Mouse (Mus musculus) hindbrain, embryonic 16.5 days (tissue): ENCODE measurements around the gene Mff. TPM values are rescaled to one million over a fixed set of nuclear protein-coding genes. Genes with fewer than 3 reads are reported as not detected.

Experiments used
- ATAC-seq: fragments of 200-750 bp; cut with Nextera tagmentation; 2 replicates; pipeline ENCODE4 v1.8.0; 2017; ENCODE audit warnings: moderate TSS enrichment, moderate library complexity
- H3K27ac ChIP-seq: fragments of 300-500 bp; sonication (generic); 2 replicates; pipeline ENCODE4 v1.5.1; 2014; ENCODE audit warnings: low read depth, mild to moderate bottlenecking, control low read depth, low read length, moderate library complexity
- H3K27me3 ChIP-seq: fragments of 300-500 bp; sonication (generic); replicated peaks from 2 replicates; pipeline ENCODE4 v1.6.1; 2014; ENCODE audit warnings: low read length; ENCODE audit not compliant: control insufficient read depth, insufficient read depth
- H3K36me3 ChIP-seq: fragments of 300-500 bp; sonication (generic); 2 replicates; pipeline ENCODE4 v1.6.1; 2014; ENCODE audit warnings: mild to moderate bottlenecking, low read length, moderate library complexity, mixed read lengths; ENCODE audit not compliant: control insufficient read depth, insufficient read depth
- H3K4me1 ChIP-seq: fragments of 300-500 bp; sonication (generic); 2 replicates; pipeline ENCODE4 v1.6.1; 2014; ENCODE audit warnings: low read depth, low read length; ENCODE audit not compliant: control insufficient read depth, insufficient read depth
- H3K4me2 ChIP-seq: fragments of 300-500 bp; sonication (generic); 2 replicates; pipeline ENCODE4 v1.6.1; 2014; ENCODE audit warnings: mild to moderate bottlenecking, low read length, control low read depth, moderate library complexity
- H3K4me3 ChIP-seq: fragments of 300-500 bp; sonication (generic); 2 replicates; pipeline ENCODE4 v1.5.1; 2014; ENCODE audit warnings: mild to moderate bottlenecking, low read length, control low read depth, moderate library complexity
- H3K9ac ChIP-seq: fragments of 300-500 bp; sonication (generic); 2 replicates; pipeline ENCODE4 v1.6.1; 2014; ENCODE audit warnings: low read depth, mild to moderate bottlenecking, control low read depth, low read length, moderate library complexity
- H3K9me3 ChIP-seq: fragments of 300-500 bp; sonication (generic); 2 replicates; pipeline ENCODE4 v1.6.1; 2014; ENCODE audit warnings: mild to moderate bottlenecking, low read length, moderate library complexity; ENCODE audit not compliant: control insufficient read depth
- WGBS: fragments of 180-500 bp; shearing (Covaris S2); extraction: QIAGEN DNeasy Blood & Tissue Kit; methylation state at CpG from one replicate; pipeline ENCODE4 v1.1.7; 2014; 5-methylcytosine and 5-hydroxymethylcytosine counted together
- polyA plus RNA-seq: library from polyadenylated mRNA; unstranded; fragments of >200 nt; fragmentation: Nextera tagmentation; extraction: Ambion mirVana; gene quantifications from 2 replicates; pipeline ENCODE4 v1.2.1, GENCODE M21; 2015

Gene Mff
- 389 and 427 TPM in 2 replicates for polyA plus RNA-seq

DNA sequence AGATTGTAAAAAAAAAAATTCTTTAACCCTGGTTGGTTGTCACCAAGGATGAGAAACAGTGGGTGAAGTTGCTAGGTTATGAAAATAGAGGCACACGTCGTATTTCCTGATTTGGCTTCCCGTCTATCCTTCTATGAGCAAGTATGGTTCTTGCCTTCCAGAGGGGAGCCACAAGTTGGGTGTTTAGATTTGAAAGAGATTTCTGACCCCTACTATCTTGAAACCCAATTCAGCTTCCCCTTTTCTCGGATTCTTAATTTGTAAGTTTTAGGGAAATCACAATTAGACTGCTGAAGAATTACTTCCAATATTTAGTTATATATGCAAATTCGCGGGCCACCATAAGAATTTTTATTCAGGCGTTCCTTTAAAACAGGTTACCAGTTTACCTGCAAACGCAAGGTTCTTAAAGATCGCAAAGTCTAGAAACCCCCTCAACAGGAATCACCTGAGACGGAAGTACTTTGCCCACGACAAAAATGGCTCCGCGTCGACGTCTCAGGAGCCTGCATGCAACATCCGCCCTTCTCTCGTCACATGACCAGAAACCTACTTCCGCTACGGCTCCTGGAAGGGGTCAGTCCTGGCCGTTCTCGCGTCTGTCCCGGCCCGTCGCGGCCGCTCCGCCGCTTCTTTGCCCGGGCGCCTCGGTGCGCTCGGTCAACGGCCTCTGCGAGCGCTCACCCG, at the start of gene Mff:
TSS of gene Mff (plus strand) at position 552 of the 687 bp plus-strand sequence.
- peak; percentile 99 for ATAC-seq
- 10% methylated on average over 38 of the region's 38 CpGs for WGBS
- peak within 1 kb of the TSS; percentile 90 for H3K4me3 ChIP-seq
- peaks cover 9% of the 10 kb centered on the region for H3K4me1 ChIP-seq
- H3K36me3 ChIP-seq, result peaks cover 5% of the 10 kb centered on the region
- peak within 1 kb of the TSS; percentile 99 for H3K9ac ChIP-seq
- peak within 1 kb of the TSS; percentile 92 for H3K4me2 ChIP-seq
- no peaks in the 10 kb centered on the region for H3K9me3 ChIP-seq
- peaks cover 6% of the 10 kb centered on the region for H3K27me3 ChIP-seq
- H3K27ac ChIP-seq, result peak within 1 kb of the TSS; percentile 86

DNA sequence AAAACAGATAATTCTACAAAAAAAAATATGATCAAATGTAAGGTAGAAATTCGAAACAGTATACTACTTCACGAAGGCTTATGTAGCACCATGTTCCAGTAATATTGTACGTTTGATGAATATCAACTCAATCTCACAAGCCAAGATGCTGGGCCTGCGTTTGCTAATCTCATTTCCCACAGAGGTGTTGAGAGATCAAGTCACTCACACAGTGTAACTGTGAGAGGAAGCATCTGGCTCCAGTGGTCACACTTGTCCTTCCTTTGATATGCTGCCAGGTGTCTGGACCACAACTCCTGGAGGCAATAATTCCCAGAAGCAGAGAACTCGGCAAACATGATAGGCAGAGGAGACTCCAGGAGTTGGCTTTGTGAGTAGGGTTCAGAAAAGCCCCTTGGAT, 38.4 kb upstream of the Mff start:
- Histone ChIP-seq H3K27ac (no peak overlapping the region), H3K9me3 (no peaks in the 10 kb centered on the region), H3K9ac (no peak overlapping the region), H3K4me2 (no peak overlapping the region), H3K4me3 (no peak overlapping the region), H3K36me3 (no peaks in the 10 kb centered on the region), H3K27me3 (no peaks in the 10 kb centered on the region), H3K4me1 (no peaks in the 10 kb centered on the region)
- 89% methylated on average over 5 of the region's 5 CpGs for WGBS
- no peak for ATAC-seq

DNA sequence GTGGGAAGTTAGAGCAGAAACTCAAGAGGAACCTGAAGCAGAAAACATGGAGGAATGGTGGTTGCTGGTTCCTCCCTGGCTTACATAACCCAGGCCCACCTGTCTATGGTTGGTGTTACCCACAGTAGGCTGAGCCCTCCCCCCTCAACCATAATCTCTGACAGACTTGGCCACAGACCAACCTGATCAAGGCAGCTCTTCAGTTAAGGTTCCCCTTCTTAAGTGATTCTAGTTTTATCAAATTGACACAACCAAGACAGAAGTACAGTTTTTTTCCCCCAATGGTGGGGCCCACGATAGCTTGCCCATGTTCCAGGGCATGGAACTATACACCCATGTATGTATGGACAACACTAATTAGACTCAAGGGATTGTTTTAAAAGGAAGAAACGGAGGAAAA, 37.8 kb upstream of the Mff start:
- H3K4me2 ChIP-seq, result no peak overlapping the region
- no peaks in the 10 kb centered on the region for H3K36me3 ChIP-seq
- 89% methylated on average over 2 of the region's 2 CpGs for WGBS
- H3K9ac ChIP-seq, result no peak overlapping the region
- no peaks in the 10 kb centered on the region for H3K27me3 ChIP-seq
- no peak overlapping the region for H3K4me3 ChIP-seq
- H3K9me3 ChIP-seq, result no peaks in the 10 kb centered on the region
- no peak for ATAC-seq
- H3K27ac ChIP-seq, result no peak overlapping the region
- H3K4me1 ChIP-seq, result no peaks in the 10 kb centered on the region

DNA sequence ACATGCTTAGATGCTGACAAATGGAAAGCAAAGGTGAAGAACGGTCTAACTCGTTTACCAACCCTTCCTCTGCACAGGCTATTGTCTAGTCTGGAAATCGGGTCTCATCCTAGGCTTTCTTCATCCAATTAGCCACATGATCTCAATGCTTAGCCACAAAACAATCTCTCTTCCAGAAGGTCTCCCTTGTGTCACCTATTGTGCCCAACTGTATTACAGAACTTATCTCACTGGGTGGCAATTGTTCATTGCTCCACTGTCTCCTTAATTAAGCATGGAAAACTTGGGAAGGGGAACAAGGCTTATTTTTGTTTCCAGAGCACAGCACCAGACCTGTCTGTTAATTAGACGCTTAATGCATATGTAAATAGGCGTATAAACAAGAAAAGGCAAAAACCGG, 36.8 kb upstream of the Mff start:
- Histone ChIP-seq H3K36me3 (no peaks in the 10 kb centered on the region), H3K9ac (no peak overlapping the region), H3K27ac (no peak overlapping the region), H3K4me2 (no peak overlapping the region), H3K9me3 (no peaks in the 10 kb centered on the region), H3K4me3 (no peak overlapping the region), H3K27me3 (no peaks in the 10 kb centered on the region), H3K4me1 (no peaks in the 10 kb centered on the region)
- no peak for ATAC-seq
- 43% methylated on average over 6 of the region's 6 CpGs for WGBS

DNA sequence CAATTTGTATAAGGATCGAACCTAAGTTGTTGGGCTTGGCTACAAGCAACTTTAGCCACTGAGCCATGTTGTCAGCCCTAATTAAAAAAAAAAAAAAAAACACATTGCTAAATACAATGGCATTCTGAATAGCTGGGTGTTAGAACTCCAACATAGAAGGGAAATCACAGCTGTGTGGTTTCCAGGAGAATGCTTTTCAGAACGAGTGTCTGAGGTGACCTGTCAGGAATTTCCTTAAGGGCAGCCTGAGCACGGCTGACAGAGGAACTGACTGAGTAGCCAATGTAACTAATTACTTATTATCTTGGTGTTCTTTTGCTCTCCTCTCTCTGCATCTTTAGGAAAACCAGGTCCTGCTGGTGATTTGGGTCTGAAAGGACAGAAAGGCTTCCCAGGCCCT, 28.8 kb upstream of the Mff start:
- Histone ChIP-seq H3K4me2 (no peak overlapping the region), H3K4me3 (no peak overlapping the region), H3K4me1 (no peaks in the 10 kb centered on the region), H3K36me3 (no peaks in the 10 kb centered on the region), H3K9me3 (no peaks in the 10 kb centered on the region), H3K27me3 (no peaks in the 10 kb centered on the region), H3K27ac (no peak overlapping the region), H3K9ac (no peak overlapping the region)
- WGBS, result 42% methylated on average over 3 of the region's 3 CpGs
- no peak for ATAC-seq

DNA sequence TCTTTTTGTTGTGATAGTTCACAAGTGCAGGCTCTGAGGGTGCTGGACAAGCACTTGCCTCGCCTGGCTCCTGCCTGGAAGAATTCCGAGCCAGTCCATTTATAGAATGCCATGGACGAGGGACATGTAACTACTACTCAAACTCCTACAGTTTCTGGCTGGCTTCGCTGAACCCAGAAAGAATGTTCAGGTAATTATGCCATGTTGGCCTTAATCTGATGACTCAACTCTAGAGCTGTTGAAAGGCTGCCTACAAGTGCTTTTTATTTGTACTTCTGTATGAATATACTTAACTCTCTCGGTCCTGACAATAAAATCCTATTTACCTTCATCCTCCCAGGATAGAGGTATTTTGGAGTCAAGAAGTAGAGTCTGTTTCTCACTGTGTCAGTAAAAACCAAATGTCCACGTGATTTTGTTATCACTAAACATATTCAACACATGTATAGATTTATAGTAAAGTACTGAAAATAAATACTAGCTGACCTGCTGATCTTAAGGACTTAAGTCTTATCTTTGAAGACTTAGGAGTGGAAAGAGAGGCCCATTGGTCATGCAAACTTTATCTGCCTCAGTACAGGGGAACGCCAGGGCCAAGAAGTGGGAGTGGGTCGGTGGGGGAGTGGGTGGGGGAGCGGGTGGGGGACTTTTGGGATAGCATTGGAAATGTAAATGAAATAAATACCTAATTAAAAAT, 6.7 kb upstream of the Mff start:
- Histone ChIP-seq H3K4me2 (no peak overlapping the region), H3K4me3 (no peak overlapping the region), H3K27me3 (peaks cover 5% of the 10 kb centered on the region), H3K9me3 (no peaks in the 10 kb centered on the region), H3K4me1 (no peaks in the 10 kb centered on the region), H3K9ac (no peak overlapping the region), H3K27ac (no peak overlapping the region), H3K36me3 (no peaks in the 10 kb centered on the region)
- WGBS, result 83% methylated on average over 9 of the region's 9 CpGs
- no peak for ATAC-seq

DNA sequence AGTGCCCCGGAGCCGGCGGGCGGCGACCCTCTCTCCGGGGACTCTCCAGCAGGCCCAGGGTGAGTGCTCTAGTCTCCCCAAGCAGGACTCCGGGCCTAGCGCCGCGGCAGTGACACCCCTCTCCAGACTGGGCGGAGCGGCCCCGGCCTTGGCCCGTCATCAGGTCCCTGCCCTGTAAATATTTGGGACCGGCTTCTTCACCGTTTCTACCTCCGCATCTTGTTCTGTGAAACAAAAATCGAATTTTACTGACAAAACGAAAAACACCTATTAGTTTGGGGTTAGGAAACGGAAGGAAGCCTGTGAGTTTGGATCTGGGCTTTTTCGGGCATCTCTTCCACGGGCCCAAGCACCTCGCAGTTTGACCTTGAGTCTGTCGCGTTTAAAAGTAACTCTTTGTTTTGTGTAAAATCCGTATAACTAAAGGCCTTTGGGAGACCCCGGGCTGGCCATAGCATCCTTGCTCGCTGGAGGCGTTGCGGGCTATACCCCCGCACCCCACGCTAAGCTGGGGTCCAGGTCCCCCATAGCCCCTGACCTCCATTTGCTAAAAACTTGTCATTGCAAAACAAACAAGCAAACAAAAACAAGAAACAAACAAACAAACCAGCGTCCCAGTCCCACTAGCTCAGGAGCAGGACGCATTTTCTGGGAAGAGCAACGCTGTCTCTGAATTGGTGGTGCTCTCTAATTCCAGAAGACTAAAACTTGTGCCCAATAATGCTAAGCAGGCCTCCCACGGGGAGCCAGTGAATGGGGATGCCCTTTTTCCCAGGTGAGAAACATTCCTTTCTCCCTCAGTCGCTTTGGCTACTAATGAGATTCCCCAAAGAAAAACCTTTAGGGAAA, 560 bp downstream of the Mff start:
- Histone ChIP-seq H3K4me1 (peaks cover 9% of the 10 kb centered on the region), H3K9me3 (no peaks in the 10 kb centered on the region), H3K27ac (peak overlapping the region; percentile 86), H3K9ac (peak overlapping the region; percentile 99), H3K36me3 (peaks cover 9% of the 10 kb centered on the region), H3K4me2 (peak overlapping the region; percentile 92), H3K4me3 (peak overlapping the region; percentile 90), H3K27me3 (peaks cover 6% of the 10 kb centered on the region)
- 1% methylated on average over 37 of the region's 37 CpGs for WGBS
- ATAC-seq, result peak; percentile 98

DNA sequence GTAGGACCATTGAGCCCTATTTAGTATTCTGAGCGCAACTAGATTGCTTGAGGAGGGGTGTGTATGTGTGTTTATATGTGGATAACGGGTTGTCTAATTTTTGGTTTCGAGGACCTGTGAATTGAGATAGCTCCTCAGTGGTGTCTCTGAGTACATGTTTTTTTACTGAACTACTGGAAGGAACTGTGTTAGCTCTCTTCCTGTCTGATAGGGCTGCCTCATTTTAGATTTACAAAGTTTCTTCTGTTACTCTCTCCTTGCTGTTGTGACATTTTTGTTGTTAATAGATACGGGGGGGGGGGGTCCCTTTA, 1.1 kb downstream of the Mff start:
- no peaks in the 10 kb centered on the region for H3K9me3 ChIP-seq
- peaks cover 9% of the 10 kb centered on the region for H3K4me1 ChIP-seq
- ATAC-seq, result no peak
- whole genome bisulfite sequencing, result 60% methylated on average over 4 of the region's 4 CpGs
- H3K27ac ChIP-seq, result no peak overlapping the region
- peak overlapping the region; percentile 90 for H3K4me3 ChIP-seq
- H3K4me2 ChIP-seq, result peak overlapping the region; percentile 92
- peaks cover 13% of the 10 kb centered on the region for H3K36me3 ChIP-seq
- H3K9ac ChIP-seq, result peak overlapping the region; percentile 99
- peaks cover 6% of the 10 kb centered on the region for H3K27me3 ChIP-seq

DNA sequence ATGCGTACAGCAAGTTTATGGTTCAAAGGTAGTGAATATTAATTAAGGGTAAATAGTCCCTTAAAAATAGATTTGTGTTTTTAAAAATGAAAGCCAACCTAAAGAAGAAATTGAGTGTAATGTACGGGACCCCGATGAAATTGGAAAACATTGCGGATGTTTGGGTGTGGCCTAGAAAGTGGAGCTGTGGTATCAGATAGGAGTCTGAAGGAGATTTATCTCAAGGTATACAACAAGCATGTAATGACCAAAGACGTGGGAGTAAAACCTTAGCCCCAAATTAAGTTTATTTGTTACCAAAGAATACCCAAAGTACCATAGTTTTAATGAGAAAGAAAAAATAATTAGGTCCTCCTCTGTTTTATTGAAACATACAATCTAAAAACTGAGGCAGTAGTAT, 1.8 kb downstream of the Mff start:
- Histone ChIP-seq H3K27ac (no peak overlapping the region), H3K9ac (no peak overlapping the region), H3K36me3 (peaks cover 19% of the 10 kb centered on the region), H3K4me2 (no peak overlapping the region), H3K4me1 (peaks cover 9% of the 10 kb centered on the region), H3K9me3 (no peaks in the 10 kb centered on the region), H3K4me3 (no peak overlapping the region), H3K27me3 (peaks cover 4% of the 10 kb centered on the region)
- ATAC-seq, result no peak
- 96% methylated on average over 5 of the region's 5 CpGs for WGBS
